Mouse (Mus musculus) embryonic fibroblast, embryonic 13.5 days (primary cell): ENCODE results near the gene Kcnk5. TPM values are rescaled to one million over a fixed set of nuclear protein-coding genes. Genes with fewer than 3 reads are reported as not detected.

ENCODE experiments used
- H3K27ac ChIP-seq: 2 replicates; pipeline ENCODE4 v1.5.1; 2012; ENCODE audit warnings: low read length, control low read depth, inconsistent platforms; ENCODE audit not compliant: insufficient read depth
- H3K4me1 ChIP-seq: 2 replicates; pipeline ENCODE4 v1.6.1; 2011; ENCODE audit warnings: low read length; ENCODE audit not compliant: control insufficient read depth, insufficient read depth
- H3K4me3 ChIP-seq: 2 replicates; pipeline ENCODE4 v1.5.1; 2011; ENCODE audit warnings: mild to moderate bottlenecking, control low read depth, low read length; ENCODE audit not compliant: insufficient read depth
- CTCF ChIP-seq: IDR thresholded peaks from 2 replicates; pipeline ENCODE4 v1.5.1; 2011; ENCODE audit warnings: mild to moderate bottlenecking, control low read depth, low read length, moderate library complexity, borderline replicate concordance; ENCODE audit not compliant: insufficient read depth
- POLR2A ChIP-seq: IDR thresholded peaks from 2 replicates; pipeline ENCODE4 v1.6.1; 2011; ENCODE audit warnings: low read depth, mild to moderate bottlenecking, control low read depth, low read length, moderate library complexity
- polyA plus RNA-seq: library from polyadenylated mRNA; stranded (reverse); fragments of >200 nt; gene quantifications from 2 replicates; pipeline ENCODE4 v1.2.4, GENCODE M21; 2011; ENCODE audit warnings: low read depth; ENCODE audit not compliant: missing spikeins, insufficient read length

Kcnk5 gene
- polyA plus RNA-seq, 1 experiment: 0.40 TPM

DNA sequence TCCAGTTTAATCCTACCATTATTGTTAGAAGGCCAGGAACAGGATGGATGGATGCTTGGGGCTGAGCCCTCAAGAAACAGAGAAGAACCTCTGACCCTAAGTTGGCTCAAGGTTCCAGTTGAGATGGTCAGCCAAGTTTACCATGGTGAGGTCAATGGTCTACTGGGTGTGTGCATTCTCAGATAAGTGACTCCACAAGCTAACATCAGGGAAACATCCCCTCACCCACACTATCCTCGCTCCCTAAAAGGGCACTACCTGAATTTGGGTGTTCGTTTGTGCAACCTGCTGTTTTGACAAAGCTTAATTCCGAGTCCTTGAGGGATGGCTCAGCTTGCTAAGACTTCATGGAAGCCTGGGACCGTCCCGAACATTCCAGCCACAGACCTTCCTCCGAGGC is 1.3 kb downstream of the Kcnk5 start:
- Histone ChIP-seq H3K4me1 (0 out of 2 replicates have a peak, but pooled peaks cover 4% of the 10 kb centered on the region), H3K27ac (no peak overlapping the region), H3K4me3 (peak overlapping the region; percentile 51)
- TF ChIP-seq CTCF (no peak), POLR2A (no peak)

GRCm38 (mm10) chr14:20179731-20180280 is 1.8 kb downstream of the Kcnk5 start:
- Histone ChIP-seq H3K4me1 (0 out of 2 replicates have a peak, but pooled peaks cover 4% of the 10 kb centered on the region), H3K4me3 (no peak overlapping the region), H3K27ac (no peak overlapping the region)
- TF ChIP-seq CTCF (no peak), POLR2A (no peak)

- no peak for TF ChIP-seq CTCF
- TF ChIP-seq POLR2A: no peak
- H3K27ac ChIP-seq: no peak overlapping the region
- H3K4me1 ChIP-seq: 0 out of 2 replicates have a peak, but pooled peaks cover 4% of the 10 kb centered on the region
- H3K4me3 ChIP-seq: no peak overlapping the region
Measured at GRCm38 (mm10) chr14:20179080-20179479, 2.5 kb downstream of the Kcnk5 start.

DNA sequence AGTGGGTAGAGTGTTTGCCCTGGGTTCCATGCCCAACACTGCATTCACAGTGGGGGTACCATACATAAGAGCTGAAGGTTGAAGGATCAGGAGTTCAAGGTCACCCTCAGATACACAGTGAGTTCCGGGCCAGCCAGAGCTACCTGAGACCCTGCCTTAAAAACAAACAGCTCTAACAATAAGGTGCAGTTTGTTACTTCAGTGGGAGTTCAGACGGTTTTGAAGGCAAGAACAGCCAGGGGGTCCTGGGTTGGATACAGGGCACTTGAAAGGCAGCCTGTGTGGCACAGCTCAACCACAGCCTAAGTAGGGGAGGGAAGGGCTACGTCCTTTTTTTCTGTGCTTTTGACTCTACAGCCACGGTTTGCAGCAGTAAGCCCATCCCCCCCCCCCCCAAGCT is 3.0 kb downstream of the Kcnk5 start:
- TF ChIP-seq CTCF (no peak), POLR2A (no peak)
- Histone ChIP-seq H3K4me1 (0 out of 2 replicates have a peak, but pooled peaks cover 4% of the 10 kb centered on the region), H3K27ac (no peak overlapping the region), H3K4me3 (no peak overlapping the region)

DNA sequence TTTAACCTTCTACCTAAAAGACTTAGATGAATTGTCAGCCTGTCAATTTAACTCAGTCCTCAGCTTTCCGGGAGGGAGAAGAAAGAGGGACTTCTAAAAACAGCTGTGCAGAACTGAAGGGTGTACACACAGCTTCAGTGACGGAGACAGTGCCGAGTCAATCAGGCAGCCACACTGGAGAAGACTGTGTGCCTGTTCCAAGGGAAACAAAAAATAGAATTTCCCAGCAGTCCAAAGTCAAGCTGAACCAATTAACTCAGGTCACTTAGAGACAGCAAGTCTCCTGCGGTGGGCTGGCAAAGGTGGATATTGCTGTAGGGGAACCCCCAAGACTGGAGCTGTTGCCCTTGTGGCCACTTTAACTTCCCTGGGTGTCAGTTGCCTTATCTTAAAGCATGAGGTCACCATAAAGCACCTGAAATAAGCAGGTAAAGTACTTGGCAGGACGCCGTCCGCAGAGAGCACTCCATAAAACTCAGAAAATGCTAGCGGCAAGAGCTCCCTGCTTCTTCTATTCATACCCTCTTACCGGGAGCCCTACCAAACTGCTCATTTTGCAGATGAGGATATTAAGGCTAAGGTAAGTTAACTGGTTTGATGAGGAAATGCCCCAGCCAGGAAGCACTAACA is 4.0 kb downstream of the Kcnk5 start:
- H3K4me1 ChIP-seq: 0 out of 2 replicates have a peak, but pooled peaks cover 4% of the 10 kb centered on the region
- no peak overlapping the region for H3K27ac ChIP-seq
- TF ChIP-seq POLR2A (no peak), CTCF (no peak)
- H3K4me3 ChIP-seq: no peak overlapping the region

DNA sequence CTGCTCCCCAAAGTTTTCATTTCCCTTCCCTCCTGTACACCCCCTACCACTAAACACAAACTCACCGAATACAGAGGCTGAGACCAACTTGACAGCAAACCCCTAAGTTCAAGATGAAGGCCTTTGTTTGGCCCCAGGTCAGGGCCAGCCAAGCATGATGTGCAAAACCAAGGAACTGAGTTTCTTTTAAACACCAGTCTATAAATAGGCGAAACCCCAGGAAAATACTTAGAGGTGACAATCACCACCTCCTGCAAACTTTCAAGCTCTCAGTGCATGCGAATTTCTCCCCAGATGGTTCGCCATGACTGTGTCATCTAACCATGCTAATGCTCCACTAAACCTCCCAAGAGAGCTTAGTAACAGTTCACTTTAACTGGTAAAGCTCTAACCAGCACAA is 5.9 kb downstream of the Kcnk5 start:
- Histone ChIP-seq H3K4me1 (0 out of 2 replicates have a peak, but pooled peaks cover 4% of the 10 kb centered on the region), H3K27ac (no peak overlapping the region), H3K4me3 (no peak overlapping the region)
- TF ChIP-seq CTCF (no peak), POLR2A (no peak)

DNA sequence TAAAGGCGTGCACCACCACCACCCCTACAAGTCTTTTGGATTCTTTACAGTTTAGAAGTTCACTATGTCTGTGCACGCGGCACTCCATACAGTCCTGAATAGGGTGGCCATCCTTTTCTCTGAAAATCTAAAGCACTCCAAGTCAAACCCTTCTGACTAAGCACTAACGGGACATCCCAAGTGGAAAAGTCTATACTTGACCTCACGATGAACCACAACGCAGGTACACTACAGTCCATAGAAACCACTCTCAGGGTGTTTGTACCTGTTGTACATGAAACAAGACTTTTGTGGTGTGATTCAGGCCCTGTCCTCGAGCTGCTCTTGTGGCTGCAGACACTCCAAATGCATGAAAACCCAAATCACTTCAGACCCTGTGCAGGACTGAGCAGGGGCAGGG is 6.5 kb downstream of the Kcnk5 start:
- Histone ChIP-seq H3K4me3 (no peak overlapping the region), H3K4me1 (no peaks in the 10 kb centered on the region), H3K27ac (no peak overlapping the region)
- TF ChIP-seq POLR2A: no peak
- no peak for TF ChIP-seq CTCF

- Histone ChIP-seq H3K4me1 (no peaks in the 10 kb centered on the region), H3K27ac (no peak overlapping the region), H3K4me3 (no peak overlapping the region)
- TF ChIP-seq POLR2A (no peak), CTCF (no peak)
Measured at GRCm38 (mm10) chr14:20174696-20175095, 6.9 kb downstream of the Kcnk5 start.

- no peaks in the 10 kb centered on the region for H3K4me1 ChIP-seq
- no peak for TF ChIP-seq POLR2A
- TF ChIP-seq CTCF: no peak
Measured at GRCm38 (mm10) chr14:20173873-20174490, 7.6 kb downstream of the Kcnk5 start.

GRCm38 (mm10) chr14:20172924-20173323 is 8.7 kb downstream of the Kcnk5 start:
- TF ChIP-seq POLR2A (no peak), CTCF (no peak)
- no peak overlapping the region for H3K27ac ChIP-seq
- H3K4me1 ChIP-seq: no peaks in the 10 kb centered on the region
- H3K4me3 ChIP-seq: no peak overlapping the region

More at GRCm38 (mm10) chr14:20173873-20174490, 7.6 kb downstream of the Kcnk5 start:
- H3K27ac ChIP-seq: no peak overlapping the region
- no peak overlapping the region for H3K4me3 ChIP-seq

- no peak overlapping the region for H3K27ac ChIP-seq
- TF ChIP-seq CTCF: no peak
- no peak for TF ChIP-seq POLR2A
- no peak overlapping the region for H3K4me3 ChIP-seq
- H3K4me1 ChIP-seq: no peaks in the 10 kb centered on the region
Measured at GRCm38 (mm10) chr14:20172509-20172908, 9.1 kb downstream of the Kcnk5 start.
